Mouse (Mus musculus) erythroid progenitor cell, adult 5-6 weeks (primary cell): ENCODE data around the gene Anxa4. TPM values are rescaled to one million over a fixed set of nuclear protein-coding genes. Genes with fewer than 3 reads are reported as not detected.

ENCODE experiments used
- ATAC-seq: replicated peaks from 2 replicates; pipeline ENCODE4 v1.8.0; 2016; ENCODE audit warnings: moderate number of reproducible peaks, mild to moderate bottlenecking, moderate TSS enrichment, inconsistent platforms; ENCODE audit not compliant: poor library complexity, low FRiP score, severe bottlenecking
- total RNA-seq, 2 experiments: library from RNA; stranded (forward) in 1 of 2; stranded (reverse) in 1 of 2; fragments of 150-400 nt in 1 of 2; fragments of 186-747, 209-891 nt in 1 of 2; gene quantifications; 2 replicates each; pipeline versions ENCODE4 v1.2.3 to v1.2.4; 2015 to 2017; ENCODE audit warnings: low replicate concordance in 2 of 2

The Anxa4 gene
- total RNA-seq, 2 experiments from 2014 or later = 5.1 to 16.8 TPM

DNA sequence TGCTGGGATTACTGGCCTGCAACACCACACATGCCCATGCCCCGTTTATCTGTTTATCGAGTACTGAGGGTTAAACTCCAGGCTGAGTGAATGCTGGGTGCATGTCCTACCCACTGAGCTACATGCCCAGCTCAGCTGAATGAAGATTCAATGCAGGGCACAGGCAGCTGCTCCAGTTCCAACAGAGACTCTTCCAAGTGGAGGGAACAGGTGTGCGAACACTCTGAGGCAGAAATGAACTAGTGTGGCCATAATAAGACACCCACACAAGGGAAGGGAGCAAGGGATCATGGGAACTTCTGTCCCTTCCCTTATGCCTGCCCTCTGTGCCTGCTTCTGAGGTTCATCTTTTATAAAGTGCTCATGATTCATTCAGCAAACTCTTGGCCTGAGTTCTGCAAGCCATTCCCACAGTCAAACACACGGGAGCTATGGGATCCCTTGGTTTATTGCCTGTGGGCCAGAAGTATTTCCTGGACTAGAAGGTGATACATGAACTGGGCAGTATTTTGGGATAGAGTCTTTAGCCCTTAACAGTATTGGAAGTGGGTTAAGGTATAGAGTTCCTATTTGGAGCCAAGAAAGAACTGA is 25.1 kb downstream of the Anxa4 start:
- ATAC-seq = no peak

DNA sequence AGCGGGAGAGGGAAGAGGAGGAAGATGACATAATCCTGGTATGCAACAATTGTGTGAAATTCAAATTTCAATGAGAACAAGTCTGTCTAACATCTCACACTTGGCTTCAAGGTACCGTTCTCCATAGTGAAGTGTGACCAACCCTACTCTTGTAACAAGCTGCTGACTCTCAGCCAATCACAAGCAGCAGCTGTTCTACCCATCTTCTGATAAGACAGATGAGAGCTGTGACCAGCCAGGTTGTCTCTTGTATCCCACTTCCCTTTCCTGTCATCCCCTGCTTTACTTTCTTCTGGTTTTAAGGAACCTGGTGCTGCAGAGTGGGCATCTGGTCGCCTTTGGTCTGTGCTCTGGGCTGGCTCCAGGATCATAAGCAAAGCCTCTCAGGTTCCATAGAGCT is 25.9 kb downstream of the Anxa4 start:
- ATAC-seq = no peak

DNA sequence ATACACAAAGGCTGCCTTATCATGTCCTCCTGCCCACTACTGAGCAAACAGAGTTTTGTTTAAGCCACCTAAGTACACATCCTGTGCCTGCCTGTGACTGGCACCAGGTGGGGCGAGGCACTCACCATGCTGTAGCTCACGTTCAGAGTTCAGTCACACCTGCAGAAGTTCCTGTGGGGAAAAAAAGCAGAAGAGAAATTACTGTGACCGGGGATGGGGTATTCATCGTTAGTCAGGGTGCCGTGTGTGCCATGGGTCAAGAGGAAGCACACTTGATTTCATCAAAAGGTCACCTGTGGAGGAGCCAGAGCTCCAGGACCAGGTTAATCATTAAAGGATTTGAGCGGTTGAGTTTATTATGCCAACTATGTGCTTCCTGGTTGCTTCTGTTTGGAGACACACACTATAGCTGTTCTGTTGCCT is 27.7 kb downstream of the Anxa4 start:
- no peak for ATAC-seq

DNA sequence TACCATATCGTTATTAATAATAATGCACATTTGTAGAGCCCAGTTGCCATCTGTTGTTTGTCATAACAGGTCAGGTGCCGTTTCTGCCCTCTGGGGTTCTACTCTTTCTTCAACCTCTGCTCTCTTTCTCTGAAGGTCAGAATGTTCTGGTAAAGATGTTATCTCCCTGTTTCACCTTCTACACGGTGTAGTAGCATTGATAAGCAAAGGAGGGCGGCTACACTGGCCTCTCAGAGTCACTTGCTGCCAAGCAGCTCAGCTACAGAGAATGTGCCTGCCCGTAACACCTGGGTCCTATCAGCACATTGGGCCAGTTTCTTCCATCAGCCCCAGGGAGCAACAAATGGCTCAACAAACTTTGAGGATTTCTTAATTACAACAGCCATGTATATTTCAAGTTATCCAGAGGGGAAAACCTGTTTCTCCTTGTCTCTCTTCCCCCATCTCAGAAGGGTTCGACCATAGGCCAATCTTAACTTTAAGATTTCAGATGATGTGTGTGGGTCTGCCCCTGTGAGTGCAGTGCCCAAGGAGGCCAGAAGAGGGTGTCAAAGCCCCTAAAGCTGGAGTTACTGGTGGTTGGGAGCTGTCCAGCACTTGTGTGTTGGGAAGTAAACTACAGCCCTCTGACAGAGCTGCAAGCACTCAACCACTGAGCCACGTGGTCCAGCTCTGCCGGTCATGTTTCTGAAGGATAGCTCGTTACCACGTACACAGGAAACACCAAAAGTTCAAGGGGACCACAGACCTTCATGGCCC is 39.1 kb downstream of the Anxa4 start:
- no peak for ATAC-seq

DNA sequence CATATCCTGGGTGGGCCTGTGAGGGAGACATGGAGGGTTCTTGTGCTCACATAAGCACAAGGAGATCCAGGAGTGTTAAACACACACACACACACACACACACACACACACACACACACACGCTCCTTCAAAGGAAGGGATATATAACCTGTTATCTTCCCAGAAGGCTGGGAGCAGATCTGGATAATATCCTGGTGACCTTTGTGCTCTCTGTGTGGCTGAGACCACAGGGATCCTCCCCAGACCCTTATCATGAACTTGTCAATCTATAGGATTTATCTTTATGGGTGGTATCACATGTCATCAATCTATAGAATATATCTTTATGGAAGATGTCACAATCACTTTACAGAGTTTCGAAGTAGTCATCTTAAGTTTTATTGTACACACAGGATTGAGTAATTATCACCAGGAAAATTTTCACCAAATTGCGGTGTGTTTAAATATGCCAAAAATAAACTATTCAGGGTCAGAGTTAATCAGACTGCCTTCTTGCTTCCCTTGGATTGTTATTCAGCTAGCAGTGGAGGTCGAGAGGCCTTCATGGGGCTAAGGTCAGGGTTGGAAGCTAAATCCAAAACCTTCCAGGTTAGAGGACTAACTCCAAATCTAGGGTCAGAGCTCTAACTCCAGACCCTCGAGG is 40.4 kb downstream of the Anxa4 start:
- no peak for ATAC-seq

DNA sequence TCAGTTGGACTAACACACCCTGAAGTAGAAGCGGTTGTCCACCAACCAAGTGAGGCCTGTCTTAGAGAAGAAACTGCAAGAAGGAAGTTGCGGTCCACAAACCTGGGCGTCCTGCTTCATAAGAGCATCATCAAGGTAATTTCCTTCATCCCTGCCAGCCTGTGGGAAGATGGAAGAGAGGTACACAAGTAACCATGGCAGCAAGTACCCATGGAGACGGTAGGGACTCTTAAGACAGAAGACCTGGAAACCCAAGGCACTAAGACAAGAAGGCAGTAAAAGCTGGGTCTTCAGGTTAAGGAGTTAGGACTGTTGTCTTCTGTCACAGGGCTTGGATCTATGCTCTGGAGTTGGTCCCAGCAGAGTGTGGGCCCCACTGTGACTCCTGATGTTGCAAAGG is 42.4 kb downstream of the Anxa4 start:
- no peak for ATAC-seq

DNA sequence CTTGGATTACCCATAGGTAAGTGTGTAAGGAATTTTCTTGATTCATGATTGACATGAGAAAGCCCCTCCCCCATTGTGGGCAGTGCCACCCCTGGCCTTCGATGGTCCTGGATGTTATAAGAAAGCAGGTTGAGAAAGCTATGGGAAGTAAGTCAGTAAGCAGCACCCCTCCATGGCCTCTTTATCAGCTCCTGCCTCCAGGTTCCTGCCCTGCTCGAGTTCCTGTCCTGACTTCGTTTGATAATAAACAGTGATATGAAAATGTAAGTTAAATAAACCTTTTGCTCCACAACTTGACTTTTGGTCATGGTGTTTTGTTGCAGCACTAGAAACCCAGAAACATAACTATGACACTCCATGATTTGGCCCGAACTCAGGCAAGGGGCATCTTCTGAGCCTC is 43.6 kb downstream of the Anxa4 start:
- ATAC-seq = no peak

DNA sequence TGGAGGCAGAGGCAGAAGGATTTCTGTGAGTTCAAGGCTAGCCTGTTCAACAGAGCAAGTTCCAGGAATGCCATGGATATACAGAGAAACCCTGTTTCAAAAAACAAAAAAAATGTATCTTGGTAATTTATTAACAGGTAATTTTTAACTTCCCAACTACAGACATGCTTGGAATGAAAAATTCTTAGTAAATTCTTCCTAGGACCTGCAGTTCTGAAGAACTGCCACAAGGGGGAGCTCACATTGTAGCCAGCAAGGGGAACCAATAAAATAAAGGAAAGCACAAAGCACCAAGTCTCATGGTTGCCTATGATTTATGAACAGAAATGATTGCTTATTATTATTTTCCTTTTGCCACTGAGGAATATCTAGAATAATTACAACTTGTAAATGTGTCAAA is 46.2 kb downstream of the Anxa4 start:
- no peak for ATAC-seq

DNA sequence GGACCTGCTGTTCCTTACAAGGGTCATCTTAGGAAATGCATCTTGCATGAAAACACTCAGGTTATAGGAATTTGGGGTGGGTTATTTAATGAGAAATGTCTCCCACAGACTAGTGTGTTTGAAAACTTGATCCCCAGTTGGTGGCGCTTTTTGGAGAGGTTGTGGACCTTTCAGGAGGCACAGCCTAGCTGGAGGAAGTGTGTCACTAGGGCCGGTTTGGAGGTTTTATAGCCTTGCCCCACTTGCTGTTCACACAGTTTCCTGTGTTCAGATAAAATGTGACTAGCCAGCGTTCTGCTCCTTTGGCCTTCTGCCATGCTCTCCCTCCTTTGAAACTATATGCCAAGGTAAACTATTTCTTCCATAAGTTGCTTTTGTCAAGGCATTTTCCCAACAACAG is 52.7 kb downstream of the Anxa4 start:
- ATAC-seq = no peak

DNA sequence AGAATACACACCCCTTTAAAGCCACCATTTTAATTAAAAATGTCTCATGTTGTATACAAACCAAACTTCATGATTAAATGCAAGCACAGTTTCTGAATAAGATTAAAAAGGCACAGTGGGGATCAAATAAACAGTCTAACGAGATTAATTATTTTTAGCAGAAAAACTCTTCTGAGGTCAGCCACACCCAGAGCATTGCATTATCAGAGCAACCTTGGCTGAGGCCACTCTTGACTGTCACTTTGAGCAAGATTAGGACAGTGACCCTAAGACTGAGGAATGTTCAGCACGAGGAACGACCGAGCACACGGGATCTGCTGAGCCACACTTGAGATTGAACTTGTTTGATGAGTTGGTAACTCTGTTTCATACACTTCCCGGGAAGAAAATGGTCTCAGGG is 56.6 kb downstream of the Anxa4 start:
- ATAC-seq = no peak

DNA sequence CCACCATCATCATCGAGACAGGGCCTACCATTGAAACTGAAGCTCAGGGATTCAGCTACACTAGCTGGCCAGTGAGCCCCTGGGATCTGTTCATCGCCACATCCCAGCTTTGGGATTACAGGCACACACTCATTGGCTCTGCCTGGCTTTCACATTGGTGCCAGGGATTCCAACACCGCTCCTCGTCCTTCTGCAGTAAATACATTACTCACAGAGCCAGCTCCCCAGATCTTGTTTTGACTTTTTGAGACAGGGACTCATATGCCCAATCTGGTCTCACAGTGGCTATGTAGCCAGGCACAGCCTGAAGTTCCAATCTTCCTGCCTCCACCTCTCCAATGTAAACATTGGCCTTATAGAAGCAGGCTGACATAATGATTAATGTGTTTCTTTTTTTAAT is 57.1 kb downstream of the Anxa4 start:
- no peak for ATAC-seq

DNA sequence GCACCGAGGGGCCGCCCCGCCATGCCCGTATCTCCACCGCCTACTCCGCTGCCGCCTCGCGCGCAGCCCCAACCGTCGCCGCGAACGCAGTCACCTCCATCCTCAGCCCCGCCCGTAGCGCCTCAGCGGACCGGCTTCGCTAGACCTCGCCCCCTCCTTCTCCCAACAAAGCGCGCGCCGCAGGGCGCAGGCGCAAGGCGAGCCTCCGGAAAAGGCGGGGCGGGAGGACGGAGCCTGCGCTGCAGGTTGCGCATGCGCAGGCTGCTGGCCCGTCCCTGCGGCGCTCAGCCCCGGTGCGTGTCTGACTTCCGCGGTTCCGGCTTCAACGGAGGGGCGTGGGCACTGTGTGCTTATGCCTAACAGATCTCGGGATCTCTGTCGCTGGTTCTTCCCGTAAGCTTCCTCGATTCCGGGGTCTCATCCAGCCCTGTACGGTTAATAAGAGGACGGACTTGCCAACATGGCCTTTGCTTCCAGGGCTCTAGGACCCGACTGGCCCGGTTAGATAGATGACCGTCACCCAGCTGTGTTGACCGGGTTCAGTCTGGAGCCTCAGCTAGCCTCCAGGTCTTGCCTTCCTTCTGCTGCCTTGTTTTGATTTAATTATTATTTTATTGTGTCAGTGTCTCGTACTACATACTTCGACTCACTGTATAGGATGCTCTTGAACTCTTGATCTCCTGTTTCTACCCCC is 60.1 kb downstream of the Anxa4 start, which contains the start of gene Gmcl1:
TSS of gene Gmcl1 (minus strand) at position 201 of the 694 bp plus-strand sequence.
- ATAC-seq = peak; percentile 95

DNA sequence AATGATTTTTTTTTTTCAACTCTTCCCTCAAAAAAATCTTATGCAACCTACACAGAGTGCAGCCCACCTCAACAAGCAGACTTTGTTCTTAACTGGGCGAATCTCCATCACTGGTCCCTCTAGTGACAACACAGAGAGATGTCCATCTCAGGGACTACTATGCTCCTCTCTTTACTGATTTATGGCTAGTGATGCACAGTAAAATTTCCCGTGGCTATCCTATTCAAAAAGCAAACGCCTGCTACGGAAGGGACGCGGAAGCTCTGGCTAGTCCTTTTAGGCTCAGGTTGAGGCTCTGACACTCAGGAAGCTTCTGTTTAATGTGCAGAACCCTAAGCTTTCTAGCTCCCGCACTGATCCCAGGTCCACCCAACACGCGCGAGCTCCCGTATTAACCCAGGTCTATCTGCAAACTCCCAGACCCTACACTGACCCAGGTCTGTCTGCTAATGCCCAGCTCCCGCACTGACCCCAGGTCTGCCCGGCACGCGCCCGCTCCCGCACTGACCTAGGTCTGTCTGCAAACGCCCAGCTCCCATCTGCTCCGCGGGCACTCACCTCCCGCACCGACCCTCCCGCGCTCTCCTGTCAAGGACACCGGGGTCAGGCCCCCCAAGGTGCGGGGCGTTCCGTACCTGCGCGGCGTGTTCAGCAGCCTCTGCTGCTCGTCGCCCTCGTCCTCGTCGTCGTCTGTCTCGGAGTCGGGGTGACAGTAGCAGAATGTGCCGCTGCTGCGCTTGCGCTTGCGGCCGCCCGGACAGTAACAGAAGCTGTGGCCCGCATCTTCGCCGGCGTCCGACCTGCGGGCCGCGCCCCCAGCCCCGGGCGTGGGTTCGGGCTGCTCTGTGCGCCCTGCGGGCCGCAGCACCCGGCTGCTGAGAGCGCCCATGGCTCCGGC is 60.9 kb downstream of the Anxa4 start:
- peak; percentile 41 for ATAC-seq

DNA sequence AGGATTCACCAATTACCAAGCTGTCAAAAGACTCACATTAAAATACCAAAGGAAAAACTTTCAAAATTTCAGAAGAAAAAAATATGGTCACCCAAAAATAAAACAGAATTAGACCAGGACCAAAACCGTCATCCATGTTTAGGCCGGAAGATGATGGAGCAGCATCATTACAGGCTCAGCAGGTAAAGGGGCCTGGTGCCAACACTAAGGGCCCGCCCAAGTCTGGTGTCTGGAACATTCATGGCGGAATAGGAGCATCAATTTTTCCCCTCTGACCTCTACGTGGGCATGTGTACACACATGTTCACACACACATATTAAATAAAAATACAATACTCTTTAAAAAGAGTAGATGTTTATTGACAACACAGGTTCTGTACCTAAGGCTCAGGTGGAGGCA is 64.7 kb downstream of the Anxa4 start:
- no peak for ATAC-seq

DNA sequence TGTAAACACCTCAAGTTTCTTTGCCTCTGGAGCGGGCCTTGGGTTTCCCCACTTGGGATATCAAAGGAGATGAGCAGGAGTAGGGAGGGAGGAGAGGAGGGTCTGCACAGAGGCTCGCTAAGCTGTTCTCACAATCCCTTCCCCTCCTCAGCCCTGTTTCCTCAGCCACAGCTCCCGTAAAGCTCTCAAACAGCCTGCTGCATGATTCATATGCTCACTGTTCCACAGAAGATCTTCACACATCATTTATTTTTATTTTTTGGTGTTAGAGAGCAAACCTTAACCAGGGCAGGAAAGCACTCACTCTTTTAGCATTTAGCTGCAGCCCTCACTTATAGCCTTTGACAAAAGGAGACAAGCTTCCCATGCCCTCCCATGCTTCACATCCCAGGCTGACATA is 71.4 kb downstream of the Anxa4 start:
- ATAC-seq = no peak

DNA sequence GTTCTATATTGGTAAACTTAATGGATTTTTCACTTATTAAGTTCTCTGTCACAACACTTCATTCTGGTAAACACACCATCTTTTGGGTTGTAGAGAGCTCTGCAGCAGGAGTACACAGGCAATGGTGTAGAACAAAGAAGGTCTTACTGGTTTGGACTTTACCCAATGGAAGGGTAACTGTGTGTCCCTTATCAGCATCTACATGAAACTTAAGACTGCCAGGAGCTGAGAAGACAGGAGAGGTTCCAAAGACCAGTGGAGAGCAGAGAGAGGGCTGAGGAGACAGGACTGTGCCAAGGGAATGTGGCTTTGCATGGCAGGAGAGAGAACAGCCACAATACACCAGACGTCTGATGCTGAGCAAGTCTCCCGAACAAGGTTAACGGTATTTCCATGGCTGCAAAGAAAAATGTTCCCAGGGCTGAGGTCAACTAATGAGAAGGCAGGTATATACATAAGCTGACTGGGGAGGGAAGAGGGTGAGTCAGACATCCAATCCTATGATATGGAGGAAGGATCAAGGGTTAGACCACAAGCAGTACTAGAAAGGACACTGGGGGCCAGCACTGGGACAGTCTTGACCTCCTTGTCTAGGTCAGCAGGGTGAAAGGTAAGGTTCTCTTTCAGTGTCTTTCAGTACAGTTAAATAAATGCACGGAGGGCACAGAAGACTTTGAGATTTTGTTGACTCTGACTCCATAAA is 85.2 kb downstream of the Anxa4 start:
- ATAC-seq = no peak

DNA sequence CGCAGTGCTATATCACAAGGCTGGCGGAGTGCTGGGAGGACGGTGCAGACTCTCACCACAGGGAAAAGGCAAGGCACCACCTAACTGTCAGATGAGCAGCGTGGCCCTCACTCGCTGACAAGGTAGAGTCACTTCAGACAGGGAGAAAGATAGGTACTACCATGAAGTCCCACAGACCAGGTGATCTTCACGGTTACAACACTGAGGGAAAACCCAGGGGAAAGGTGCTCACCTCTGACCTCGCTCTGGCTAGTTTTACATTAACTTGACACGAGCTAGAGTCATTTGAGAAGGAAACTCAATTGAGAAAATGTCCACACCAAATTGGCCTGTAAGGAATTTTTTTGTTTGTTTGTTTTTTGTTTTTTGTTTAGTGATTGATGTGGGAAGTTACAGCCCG is 90.8 kb downstream of the Anxa4 start:
- no peak for ATAC-seq

DNA sequence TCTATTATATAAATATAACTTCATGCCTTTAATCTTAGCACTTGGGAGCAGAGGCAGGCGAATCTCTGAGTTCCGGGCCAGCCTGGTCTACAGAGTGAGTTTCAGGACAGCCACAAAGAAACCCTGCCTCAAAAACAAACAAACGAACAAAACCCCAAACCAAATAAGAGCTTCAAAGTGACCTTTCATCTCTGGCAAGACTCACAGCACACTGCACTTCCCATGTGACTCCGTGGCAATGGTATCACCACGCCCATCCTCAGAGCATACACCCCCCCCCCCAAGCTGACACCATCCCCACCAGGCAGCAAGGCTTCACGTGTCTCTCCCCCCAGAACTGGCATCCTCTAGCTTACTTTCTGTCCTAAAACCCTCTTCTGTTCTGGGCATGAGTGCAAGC is 95.5 kb downstream of the Anxa4 start:
- no peak for ATAC-seq

DNA sequence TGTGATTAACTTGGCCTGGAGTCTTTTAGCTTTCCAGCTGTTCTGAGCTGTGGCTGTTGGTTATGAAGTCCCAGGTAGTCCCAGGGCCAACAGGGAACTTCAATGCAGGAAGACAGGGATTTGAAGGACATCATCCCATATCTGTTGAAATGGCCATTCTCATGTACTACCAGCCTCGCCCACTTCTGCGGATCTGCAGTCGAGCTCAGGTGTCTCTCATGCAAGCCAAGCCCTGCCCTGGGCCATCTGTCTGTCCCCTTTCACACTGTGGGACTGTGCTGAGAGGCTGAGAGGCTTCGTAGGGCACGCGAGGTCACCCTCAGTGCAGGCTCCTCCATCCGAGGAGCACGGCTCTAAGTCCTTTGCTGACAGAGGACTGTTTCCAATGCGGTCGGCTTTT is 97.2 kb downstream of the Anxa4 start:
- ATAC-seq = no peak
